Mouse (Mus musculus) stomach, postnatal 0 days (tissue): ENCODE results near the gene Zfp341. TPM values are rescaled to one million over a fixed set of nuclear protein-coding genes. Genes with fewer than 3 reads are reported as not detected.
A peak's percentile ranks its signal among the peaks of the same experiment; 100 is the strongest.

Source experiments
- ATAC-seq: fragments of 200-750 bp; cut with Nextera tagmentation; 2 replicates; pipeline ENCODE4 v1.8.0; 2017; ENCODE audit not compliant: low FRiP score, low TSS enrichment
- DNase-seq: peaks from one replicate; pipeline ENCODE4 v3.0.0-alpha.2; 2016; ENCODE audit warnings: low spot score
- H3K27ac ChIP-seq: fragments of 300-500 bp; sonication (generic); replicated peaks from 2 replicates; pipeline ENCODE4 v1.5.1; 2014; ENCODE audit warnings: mild to moderate bottlenecking, control low read depth
- H3K27me3 ChIP-seq: fragments of 300-500 bp; sonication (generic); 2 replicates; pipeline ENCODE4 v1.6.1; 2014; ENCODE audit warnings: low read length; ENCODE audit not compliant: control insufficient read depth, insufficient read depth
- H3K36me3 ChIP-seq: fragments of 300-500 bp; sonication (generic); 2 replicates; pipeline ENCODE4 v1.6.1; 2014; ENCODE audit warnings: low read length, mixed read lengths; ENCODE audit not compliant: control insufficient read depth, insufficient read depth
- H3K4me1 ChIP-seq: fragments of 300-500 bp; sonication (generic); replicated peaks from 2 replicates; pipeline ENCODE4 v1.6.1; 2014; ENCODE audit warnings: antibody characterized with exemption; ENCODE audit not compliant: control insufficient read depth, insufficient read depth
- H3K4me2 ChIP-seq: fragments of 300-500 bp; sonication (generic); replicated peaks from 2 replicates; pipeline ENCODE4 v1.6.1; 2014; ENCODE audit warnings: low read depth, mild to moderate bottlenecking, control low read depth, moderate library complexity
- H3K4me3 ChIP-seq: fragments of 300-500 bp; sonication (generic); 2 replicates; pipeline ENCODE4 v1.5.1; 2014; ENCODE audit warnings: low read depth, low read length, control low read depth
- H3K9ac ChIP-seq: fragments of 300-500 bp; sonication (generic); 2 replicates; pipeline ENCODE4 v1.6.1; 2014; ENCODE audit warnings: mild to moderate bottlenecking, low read length, control low read depth, mixed read lengths
- H3K9me3 ChIP-seq: fragments of 300-500 bp; sonication (generic); 2 replicates; pipeline ENCODE4 v1.6.1; 2016; ENCODE audit warnings: low read length; ENCODE audit not compliant: control insufficient read depth
- CTCF ChIP-seq: IDR thresholded peaks from 2 replicates; pipeline ENCODE4 v1.5.1; 2016; ENCODE audit warnings: antibody characterized with exemption, low read depth, mild to moderate bottlenecking, moderate library complexity
- EP300 ChIP-seq: optimal IDR thresholded peaks from 2 replicates; pipeline ENCODE3; 2016; ENCODE audit warnings: antibody characterized with exemption
- WGBS: fragments of 180-500 bp; shearing (Covaris S2); extraction: QIAGEN DNeasy Blood & Tissue Kit; methylation state at CpG from one replicate; pipeline ENCODE4 v1.1.7; 2014; 5-methylcytosine and 5-hydroxymethylcytosine counted together
- polyA plus RNA-seq: library from polyadenylated mRNA; unstranded; fragments of >200 nt; fragmentation: Nextera tagmentation; extraction: Ambion mirVana; gene quantifications from 2 replicates; pipeline ENCODE4 v1.2.1, GENCODE M21; 2015

The Zfp341 gene
- polyA plus RNA-seq, 1 experiment from 2014 or later, result 0.27 TPM

GRCm38 (mm10) chr2:154654976-154655375 lies 41.9 kb downstream of the Zfp341 start:
- Histone ChIP-seq H3K9ac (no peak overlapping the region), H3K27ac (no peak overlapping the region), H3K36me3 (no peaks in the 10 kb centered on the region), H3K27me3 (no peaks in the 10 kb centered on the region), H3K4me3 (no peak overlapping the region), H3K4me1 (peaks cover 6% of the 10 kb centered on the region; the same call in 1 of the 2 replicates), H3K4me2 (no peak overlapping the region), H3K9me3 (no peaks in the 10 kb centered on the region)
- TF ChIP-seq CTCF (no peak), EP300 (no peak)
- WGBS, result 97% methylated on average over 12 of the region's 12 CpGs
- ATAC-seq (no peak), DNase-seq (no peak)

GRCm38 (mm10) chr2:154655878-154656414 lies 42.8 kb downstream of the Zfp341 start:
- Histone ChIP-seq H3K36me3 (no peaks in the 10 kb centered on the region), H3K4me1 (peaks cover 6% of the 10 kb centered on the region; the same call in 1 of the 2 replicates), H3K4me2 (peak overlapping the region; percentile 40), H3K27me3 (no peaks in the 10 kb centered on the region), H3K9me3 (no peaks in the 10 kb centered on the region), H3K4me3 (no peak overlapping the region), H3K9ac (no peak overlapping the region), H3K27ac (peak overlapping the region; percentile 78)
- TF ChIP-seq EP300 (no peak), CTCF (no peak)
- DNase-seq (no peak), ATAC-seq (no peak)
- WGBS, result 50% methylated on average over 2 of the region's 2 CpGs

- H3K9me3 ChIP-seq, result no peaks in the 10 kb centered on the region
- H3K9ac ChIP-seq, result peak overlapping the region; percentile 98
- TF ChIP-seq EP300, result no peak
- no peak for TF ChIP-seq CTCF
- H3K4me3 ChIP-seq, result peak overlapping the region; percentile 88
- H3K36me3 ChIP-seq, result no peaks in the 10 kb centered on the region
- peak; percentile 99 for ATAC-seq
- no peaks in the 10 kb centered on the region for H3K27me3 ChIP-seq
- peak overlapping the region; percentile 60 for H3K4me2 ChIP-seq
- peaks cover 6% of the 10 kb centered on the region; the same call in 1 of the 2 replicates for H3K4me1 ChIP-seq
- under 1% methylated on average over 63 of the region's 67 CpGs for WGBS
- H3K27ac ChIP-seq, result peak overlapping the region; percentile 99
- DNase-seq, result peak; percentile 98
Observed at GRCm38 (mm10) chr2:154656710-154657485, 43.8 kb downstream of the Zfp341 start.

- DNase-seq (peak; percentile 72), ATAC-seq (peak; percentile 79)
- peaks cover 6% of the 10 kb centered on the region; the same call in 1 of the 2 replicates for H3K4me1 ChIP-seq
- H3K27me3 ChIP-seq, result no peaks in the 10 kb centered on the region
- H3K9me3 ChIP-seq, result no peaks in the 10 kb centered on the region
- TF ChIP-seq EP300 (no peak), CTCF (no peak)
- H3K9ac ChIP-seq, result peak overlapping the region; percentile 98
- peak overlapping the region; percentile 88 for H3K4me3 ChIP-seq
- 2% methylated on average over 12 of the region's 12 CpGs for WGBS
- peak overlapping the region; percentile 60 for H3K4me2 ChIP-seq
- no peaks in the 10 kb centered on the region for H3K36me3 ChIP-seq
- H3K27ac ChIP-seq, result peak overlapping the region; percentile 99
Observed at GRCm38 (mm10) chr2:154657486-154658237, 44.6 kb downstream of the Zfp341 start.

- peak overlapping the region; percentile 60 for H3K4me2 ChIP-seq
- TF ChIP-seq EP300 (no peak), CTCF (no peak)
- no peaks in the 10 kb centered on the region for H3K9me3 ChIP-seq
- no peaks in the 10 kb centered on the region for H3K27me3 ChIP-seq
- H3K4me1 ChIP-seq, result peaks cover 6% of the 10 kb centered on the region; the same call in 1 of the 2 replicates
- peak overlapping the region; percentile 31; the same call in 1 of the 2 replicates for H3K9ac ChIP-seq
- peak overlapping the region; percentile 88; the same call in 1 of the 2 replicates for H3K4me3 ChIP-seq
- WGBS, result 73% methylated on average over 4 of the region's 4 CpGs
- DNase-seq (no peak), ATAC-seq (no peak)
- no peaks in the 10 kb centered on the region for H3K36me3 ChIP-seq
- peak overlapping the region; percentile 99; the same call in 1 of the 2 replicates for H3K27ac ChIP-seq
Observed at GRCm38 (mm10) chr2:154659070-154659469, 46.0 kb downstream of the Zfp341 start.
